Mouse (Mus musculus): ENCODE measurements around the gene Pde6b.

Pde6b gene

GRCm38 (mm10) chr5:108461082-108462065, 73.2 kb downstream of the Pde6b start, which contains the start of gene Pcgf3:
TSS of gene Pcgf3 (plus strand) at chr5:108461232.
- in situ Hi-C loops (cut with MboI, MseI), result no loop called here

GRCm38 (mm10) chr5:108462446-108462845, 74.3 kb downstream of the Pde6b start:
- in situ Hi-C loops (cut with MboI, MseI), result no loop called here

GRCm38 (mm10) chr5:108465131-108465891, 77.1 kb downstream of the Pde6b start:
- in situ Hi-C loops (cut with MboI, MseI), result no loop called here

GRCm38 (mm10) chr5:108466647-108467046, 78.5 kb downstream of the Pde6b start:
- in situ Hi-C loops (cut with MboI, MseI), result no loop called here

GRCm38 (mm10) chr5:108469617-108470016, 81.4 kb downstream of the Pde6b start:
- in situ Hi-C loops (cut with MboI, MseI), result no loop called here

GRCm38 (mm10) chr5:108473737-108474136, 85.5 kb downstream of the Pde6b start:
- in situ Hi-C loops (cut with MboI, MseI), result no loop called here

GRCm38 (mm10) chr5:108475977-108476376, 87.8 kb downstream of the Pde6b start:
- in situ Hi-C loops (cut with MboI, MseI), result no loop called here
